Mouse (Mus musculus) layer of hippocampus, adult 11-12 months (tissue): ENCODE measurements around the gene 1700001P01Rik.

Experiments used
- DNase-seq: peaks from one replicate; pipeline ENCODE4 v3.0.0; 2022; ENCODE audit warnings: low spot score

1700001P01Rik gene

DNA sequence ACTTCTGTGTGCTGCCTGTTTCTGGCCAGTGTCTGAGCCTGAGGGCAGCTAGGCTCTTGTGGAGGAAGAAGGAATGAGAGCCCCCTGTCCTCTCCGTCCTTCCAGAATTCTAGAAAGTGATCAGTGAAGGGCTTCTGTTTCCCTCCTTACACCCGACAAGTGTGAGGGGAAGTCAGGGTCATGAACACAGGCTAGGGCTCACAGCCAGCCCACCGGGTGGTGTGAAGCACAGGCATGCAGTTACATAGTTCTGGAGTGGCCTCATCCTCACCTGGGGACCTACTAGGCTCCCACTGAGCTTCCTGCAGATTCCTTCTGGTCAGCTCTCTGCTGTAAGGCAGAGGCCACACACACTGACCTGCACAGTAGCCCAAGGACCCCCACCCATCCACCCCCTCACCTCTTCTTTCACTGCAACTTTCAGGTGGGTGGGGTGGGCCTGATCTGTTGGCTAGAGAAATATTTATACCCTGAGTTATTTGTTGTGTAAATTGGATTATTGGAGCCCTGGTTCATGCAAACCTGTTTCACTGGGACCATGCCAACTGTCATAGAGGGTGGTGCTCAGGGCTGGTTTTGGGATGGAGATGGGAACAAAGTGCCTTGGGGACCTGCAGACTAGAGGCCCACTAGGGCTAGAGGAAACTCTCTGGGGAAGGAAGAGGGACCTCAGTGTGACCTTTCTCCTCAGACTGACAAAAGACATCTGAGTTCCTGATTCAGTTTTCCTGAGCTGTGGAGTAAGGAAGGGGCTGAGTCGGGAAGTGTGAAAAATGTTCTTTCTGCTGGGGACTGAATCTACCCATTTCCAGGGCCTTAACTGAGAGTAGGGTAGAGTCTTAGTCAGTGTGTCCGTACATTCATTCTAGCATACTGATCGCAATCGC lies 33.8 kb upstream of the 1700001P01Rik start:
- no peak for DNase-seq

DNA sequence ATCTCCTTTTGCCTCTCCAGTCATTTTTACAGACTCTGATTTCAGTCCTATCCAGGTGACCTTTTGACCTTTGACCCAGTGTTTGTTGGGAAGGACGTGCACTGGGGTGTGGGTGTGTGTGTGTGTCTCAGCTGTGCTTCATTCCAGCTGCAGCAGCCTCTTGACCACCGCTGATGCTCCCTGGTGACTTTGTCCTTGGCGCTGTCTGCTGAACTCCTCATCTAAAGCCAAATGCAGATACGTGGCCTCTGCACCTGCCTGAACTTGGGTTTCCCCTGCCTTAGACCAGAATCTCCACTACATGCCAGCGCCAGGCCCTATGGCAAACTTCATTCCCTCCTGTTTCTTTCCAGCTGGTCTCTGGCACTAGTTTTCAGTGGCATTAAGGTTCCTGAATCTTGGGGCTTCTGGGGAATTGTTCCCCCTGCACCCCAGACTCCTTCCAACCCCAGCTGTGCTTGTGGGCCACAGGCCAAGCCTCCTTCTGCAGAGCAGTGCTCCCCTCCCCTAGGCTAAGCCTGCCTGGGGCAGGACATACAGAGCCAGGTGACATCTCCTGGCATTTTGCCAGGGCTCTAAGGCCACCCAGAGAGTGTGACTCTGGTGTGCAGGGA lies 33.0 kb upstream of the 1700001P01Rik start:
- DNase-seq, result no peak

DNA sequence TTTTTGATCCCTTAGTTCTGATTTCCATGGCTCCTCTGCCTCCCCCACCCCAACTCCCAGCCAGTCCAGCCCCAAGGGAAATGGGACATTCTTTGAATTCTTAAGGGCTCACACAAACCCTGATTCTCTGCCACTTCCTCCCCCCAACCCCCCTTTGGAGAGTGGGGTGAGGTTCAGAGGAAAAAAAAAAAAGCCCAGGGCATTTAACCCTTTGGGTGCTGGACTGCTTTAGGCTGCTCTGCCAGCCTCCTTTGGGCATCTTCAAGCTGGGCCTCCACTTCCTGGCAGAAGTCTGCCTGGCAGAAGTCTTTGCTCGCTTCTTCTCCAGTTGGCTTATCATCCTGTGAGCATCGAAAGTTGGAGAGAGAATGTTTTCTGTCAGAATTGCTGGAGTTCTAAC lies 32.4 kb upstream of the 1700001P01Rik start:
- no peak for DNase-seq

GRCm38 (mm10) chr11:97807626-97808025 lies 31.9 kb upstream of the 1700001P01Rik start:
- DNase-seq, result no peak

- no peak for DNase-seq
Observed at GRCm38 (mm10) chr11:97806613-97806964, 30.9 kb upstream of the 1700001P01Rik start.

GRCm38 (mm10) chr11:97805662-97806612 lies 30.2 kb upstream of the 1700001P01Rik start:
- no peak for DNase-seq

DNA sequence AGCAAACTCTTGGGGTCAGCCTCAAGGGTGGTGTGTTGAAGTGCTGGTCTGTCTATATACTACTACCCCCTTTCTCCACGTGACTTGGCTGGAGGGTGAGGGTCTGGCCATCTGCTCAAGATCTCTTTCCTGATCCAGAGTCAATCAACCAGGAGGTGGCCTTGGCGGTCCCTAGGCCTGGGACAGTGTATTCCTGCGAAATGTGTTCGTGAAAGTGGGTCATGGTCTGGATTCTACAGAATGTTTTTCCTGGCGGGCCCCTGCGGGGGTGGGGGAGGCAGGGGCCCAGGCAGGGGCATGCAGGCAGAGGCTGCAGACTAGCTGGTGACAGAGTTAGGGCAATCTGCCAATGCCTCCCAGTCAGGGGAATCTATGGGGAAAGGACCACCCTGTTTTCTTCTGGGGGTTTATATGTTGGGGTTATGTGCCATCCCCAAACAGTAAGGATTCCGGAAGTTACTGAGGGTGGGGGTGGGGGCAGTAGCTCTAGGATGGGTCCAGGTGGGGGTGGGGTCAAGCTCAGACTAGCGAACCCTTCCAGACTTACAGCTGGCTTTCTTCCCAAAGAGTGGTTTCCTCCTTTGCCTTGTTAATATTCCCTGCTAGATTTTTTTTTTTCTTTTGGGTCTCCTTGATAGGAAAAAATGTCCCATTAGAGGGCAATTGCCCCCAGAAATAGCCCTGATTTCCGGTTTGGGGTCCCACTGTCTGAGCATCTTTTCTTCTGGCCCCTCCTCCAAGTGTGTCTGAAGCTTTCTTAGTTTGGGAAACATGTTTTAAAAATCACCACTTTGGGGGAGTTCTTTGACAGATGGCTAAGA lies 29.3 kb upstream of the 1700001P01Rik start:
- DNase-seq, result no peak

GRCm38 (mm10) chr11:97803847-97804246 lies 28.1 kb upstream of the 1700001P01Rik start:
- DNase-seq, result no peak

- no peak for DNase-seq
Observed at GRCm38 (mm10) chr11:97802495-97802894, 26.8 kb upstream of the 1700001P01Rik start.

GRCm38 (mm10) chr11:97802194-97802470 lies 26.4 kb upstream of the 1700001P01Rik start:
- DNase-seq, result no peak

DNA sequence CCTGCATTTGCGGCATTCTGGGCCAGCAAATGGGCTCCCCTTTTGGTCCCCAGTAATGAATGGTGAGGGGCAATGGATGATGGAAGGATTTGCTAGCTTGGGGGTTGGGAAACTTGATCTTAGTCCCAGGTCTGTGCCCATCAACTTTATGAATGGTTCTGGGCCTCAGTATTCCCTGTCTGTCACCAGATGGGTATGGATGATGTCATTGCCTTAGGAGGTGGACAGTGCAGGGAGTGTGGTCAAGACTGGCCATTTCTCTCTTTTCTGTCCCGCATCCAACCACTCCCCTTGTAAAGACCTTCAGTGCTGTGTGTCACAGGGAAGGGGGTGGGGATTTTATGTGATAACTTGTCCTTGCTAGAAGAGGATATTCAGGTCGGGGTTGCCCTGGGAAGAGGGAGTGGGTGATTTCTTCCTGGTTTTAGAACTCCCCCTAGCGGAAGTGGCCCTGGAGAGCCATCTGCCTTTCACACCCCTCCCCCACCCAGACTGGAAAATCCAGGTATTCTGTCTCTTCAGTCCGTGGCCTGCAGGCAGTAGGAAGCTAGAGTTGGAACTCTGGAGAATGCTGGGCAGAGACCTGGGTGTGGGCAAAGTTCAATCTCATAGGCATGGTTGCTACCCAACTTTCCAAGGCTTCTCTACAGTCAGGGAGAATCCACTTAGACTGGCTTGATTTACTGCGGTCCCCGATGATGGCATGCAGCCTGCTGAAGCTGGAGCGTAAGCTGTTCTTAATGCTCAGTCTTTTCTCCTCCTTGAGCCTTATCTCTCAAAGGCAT lies 25.9 kb upstream of the 1700001P01Rik start:
- peak; percentile 64 for DNase-seq

DNA sequence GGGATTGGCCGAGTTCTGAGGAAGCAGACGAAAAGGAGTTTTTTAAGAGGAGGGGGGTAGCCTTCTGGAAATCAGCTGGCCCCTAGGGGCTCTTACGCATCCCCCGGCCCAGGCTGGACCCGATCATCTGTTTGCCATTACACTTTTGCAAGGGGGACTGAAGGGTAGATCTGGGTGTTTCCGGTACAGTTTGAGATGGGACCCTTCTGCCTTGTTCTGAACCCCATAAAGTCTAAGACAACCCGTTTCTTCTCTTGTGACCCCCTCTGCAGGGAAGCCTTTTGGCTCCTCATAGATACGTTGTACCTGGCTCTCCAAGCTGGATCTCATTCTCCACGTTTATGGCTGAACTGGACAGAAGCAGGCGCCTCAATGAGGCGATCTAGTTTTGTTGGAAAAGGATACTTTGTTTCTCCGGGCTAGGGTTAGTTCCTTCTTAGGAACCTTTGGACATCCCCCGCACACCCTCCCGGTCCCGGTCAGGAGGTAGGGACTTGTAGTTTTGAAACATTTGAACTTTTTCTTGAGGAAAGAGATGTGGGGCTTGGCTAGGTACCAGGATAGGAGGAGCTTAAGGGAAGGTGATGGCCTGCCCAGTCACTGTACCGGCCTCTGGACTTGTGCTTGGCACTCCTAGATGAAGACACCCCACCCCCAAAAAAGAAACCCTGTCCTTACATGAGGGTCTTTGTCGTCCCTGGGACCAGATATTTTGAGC lies 25.1 kb upstream of the 1700001P01Rik start:
- no peak for DNase-seq

GRCm38 (mm10) chr11:97799994-97800690 lies 24.4 kb upstream of the 1700001P01Rik start:
- DNase-seq, result peak; percentile 63

GRCm38 (mm10) chr11:97799146-97799993 lies 23.7 kb upstream of the 1700001P01Rik start:
- peak; percentile 87 for DNase-seq

DNA sequence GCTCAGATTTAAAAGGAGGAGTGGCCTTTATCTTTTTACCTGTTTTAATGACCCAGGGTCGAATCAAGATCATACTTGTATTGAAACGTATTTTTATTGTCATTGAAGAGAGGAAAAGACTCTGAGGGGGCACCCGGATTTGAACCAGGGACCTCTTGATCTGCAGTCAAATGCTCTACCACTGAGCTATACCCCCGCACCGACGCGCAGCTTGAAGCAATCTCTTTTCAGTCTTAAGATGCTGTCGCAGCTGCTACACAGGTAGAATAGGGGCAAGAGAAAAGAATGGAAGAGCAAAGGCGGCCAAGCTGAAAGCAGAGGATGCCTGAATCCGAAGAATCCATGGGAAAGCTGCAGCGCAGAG lies 23.0 kb upstream of the 1700001P01Rik start, which contains the start of gene Lasp1:
TSS of gene Lasp1 (plus strand) at position 219 of the 364 bp plus-strand sequence.
- DNase-seq, result peak; percentile 90

DNA sequence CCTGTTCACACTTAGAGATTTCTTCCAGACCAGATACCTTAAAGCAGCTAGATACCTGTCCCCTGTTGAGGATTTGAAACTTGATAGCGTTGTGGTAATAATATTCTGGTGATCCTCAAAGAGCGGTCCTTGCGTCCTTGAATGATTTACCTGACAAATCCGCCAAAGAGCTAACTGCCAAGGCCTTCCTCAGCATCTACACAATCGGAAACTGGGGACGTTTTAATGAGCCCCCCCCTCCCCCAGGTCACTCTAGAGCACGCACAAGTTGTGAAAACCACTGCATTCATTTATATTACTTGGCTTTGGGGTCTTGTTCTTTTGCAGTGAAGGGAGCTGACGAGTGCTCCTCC lies 22.3 kb upstream of the 1700001P01Rik start:
- DNase-seq, result no peak

GRCm38 (mm10) chr11:97797369-97798082 lies 21.8 kb upstream of the 1700001P01Rik start:
- DNase-seq, result no peak

- peak; percentile 85 for DNase-seq
Observed at GRCm38 (mm10) chr11:97796910-97797309, 21.2 kb upstream of the 1700001P01Rik start.
